Mouse (Mus musculus) hindbrain, embryonic 10.5 days (tissue): ENCODE measurements at regions not wholly inside any gene's neighbourhood (a gene's known extent, or its start where the extent isn't known, plus 50 kb on each side); places are given as distances from the start of the nearest gene placed in this dataset.

Experiments
- DNase-seq: peaks from one replicate; pipeline ENCODE4 v3.0.0-alpha.2; 2017; ENCODE audit warnings: low spot score
- H3K27ac ChIP-seq: fragments of 300-500 bp; sonication (generic); 2 replicates; pipeline ENCODE4 v1.5.1; 2016; ENCODE audit warnings: mild to moderate bottlenecking, moderate library complexity
- H3K27me3 ChIP-seq: fragments of 300-500 bp; sonication (generic); 2 replicates; pipeline ENCODE4 v1.6.1; 2016; ENCODE audit warnings: mild to moderate bottlenecking; ENCODE audit not compliant: poor library complexity, insufficient read depth, severe bottlenecking
- H3K36me3 ChIP-seq: fragments of 300-500 bp; sonication (generic); 2 replicates; pipeline ENCODE4 v1.6.1; 2016; ENCODE audit warnings: mild to moderate bottlenecking, moderate library complexity
- H3K4me1 ChIP-seq: fragments of 300-500 bp; sonication (generic); replicated peaks from 2 replicates; pipeline ENCODE4 v1.6.1; 2016; ENCODE audit warnings: mild to moderate bottlenecking
- H3K4me3 ChIP-seq: fragments of 300-500 bp; sonication (generic); 2 replicates; pipeline ENCODE4 v1.5.1; 2016; ENCODE audit warnings: mild to moderate bottlenecking, moderate library complexity
- H3K9me3 ChIP-seq: fragments of 300-500 bp; sonication (generic); 2 replicates; pipeline ENCODE4 v1.6.1; 2016; ENCODE audit warnings: mild to moderate bottlenecking, moderate library complexity
- WGBS: fragments of 180-500 bp; shearing (Covaris S2); methylation state at CpG from one replicate; pipeline ENCODE4 v1.1.7; 2016; 5-methylcytosine and 5-hydroxymethylcytosine counted together

DNA sequence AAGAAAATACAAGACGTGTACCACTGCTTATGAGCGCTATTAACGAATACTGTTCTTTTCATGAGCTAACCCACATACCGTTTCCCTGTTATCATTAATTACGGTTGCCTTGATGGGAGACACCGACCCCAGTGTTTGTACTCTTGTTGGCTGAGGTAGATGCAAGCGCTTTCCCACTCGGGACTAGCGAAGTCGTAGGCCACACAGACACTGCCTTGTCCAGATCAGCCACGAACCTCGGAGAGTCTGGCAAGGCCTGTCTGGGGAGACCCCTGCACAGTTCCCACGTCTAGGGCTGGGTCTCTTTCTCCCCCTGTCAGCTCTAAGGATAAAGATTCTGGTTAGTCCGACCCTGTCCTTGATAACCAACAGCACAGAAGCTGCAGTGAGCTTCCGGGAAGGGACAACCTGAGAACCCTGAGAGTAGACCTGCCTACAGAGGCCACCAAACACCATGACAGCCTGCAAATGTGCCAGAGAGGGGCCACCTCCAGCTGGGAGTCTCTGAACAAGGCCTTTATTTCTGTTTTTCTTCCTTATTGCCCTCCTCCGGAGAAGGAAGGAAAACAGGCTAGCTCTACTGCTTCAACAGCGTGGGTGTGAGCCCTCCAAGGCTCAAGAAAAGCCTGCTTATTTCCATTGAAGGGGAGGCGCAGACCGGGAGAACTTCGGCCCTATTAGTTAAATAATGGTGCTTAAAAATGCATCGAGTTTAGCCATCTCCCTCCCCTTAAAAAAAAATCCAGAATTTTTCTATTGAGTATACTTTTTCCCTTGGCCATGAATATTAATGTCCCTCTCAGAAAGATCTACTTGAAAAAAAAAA lies 209.8 kb downstream of the Gm26897 start:
- Histone ChIP-seq H3K9me3 (no peaks in the 10 kb centered on the region), H3K4me1 (peaks cover 32% of the 10 kb centered on the region), H3K4me3 (no peak overlapping the region), H3K27me3 (peaks cover 26% of the 10 kb centered on the region), H3K36me3 (no peaks in the 10 kb centered on the region), H3K27ac (peak overlapping the region; percentile 76)
- 60% methylated on average over 21 of the region's 21 CpGs for WGBS
- no peak for DNase-seq

DNA sequence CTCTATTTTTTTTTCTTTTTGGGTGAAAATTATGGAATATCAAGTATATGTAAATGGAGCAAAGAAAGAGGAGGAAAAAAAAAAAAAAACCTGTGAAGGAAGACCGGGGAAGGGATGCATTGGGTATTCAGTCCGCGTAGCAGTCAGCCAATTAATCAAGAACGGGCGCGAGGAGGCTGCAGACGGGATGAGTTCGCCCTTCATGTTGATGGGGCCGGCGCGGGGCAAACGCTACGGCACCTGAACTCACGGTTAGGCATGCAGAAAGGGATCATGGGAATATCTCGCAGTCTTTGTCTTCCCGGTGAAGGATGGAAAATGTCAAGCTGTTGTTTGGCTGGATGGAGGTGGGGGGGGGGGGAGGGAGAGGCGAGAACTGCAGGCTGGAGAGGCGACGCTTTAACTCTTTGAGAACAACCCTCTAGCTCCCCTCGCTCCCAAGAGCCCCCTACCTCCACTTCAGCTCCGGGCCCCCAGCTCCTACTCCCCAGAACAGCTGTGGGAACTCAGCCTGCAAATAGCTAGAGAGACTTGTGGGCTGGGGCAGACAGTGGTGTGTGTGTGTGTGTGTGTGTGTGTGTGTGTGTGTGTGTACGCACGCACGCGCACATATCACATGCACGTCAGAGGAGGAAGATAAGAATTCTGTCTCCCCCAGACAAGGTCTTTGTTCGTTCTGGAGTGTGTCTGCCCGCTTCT lies 210.7 kb downstream of the Gm26897 start:
- WGBS = 26% methylated on average over 28 of the region's 28 CpGs
- Histone ChIP-seq H3K4me1 (peaks cover 32% of the 10 kb centered on the region), H3K27ac (peak overlapping the region; percentile 83), H3K9me3 (no peaks in the 10 kb centered on the region), H3K4me3 (peak overlapping the region; percentile 32), H3K27me3 (peaks cover 26% of the 10 kb centered on the region), H3K36me3 (no peaks in the 10 kb centered on the region)
- peak; percentile 53 for DNase-seq

DNA sequence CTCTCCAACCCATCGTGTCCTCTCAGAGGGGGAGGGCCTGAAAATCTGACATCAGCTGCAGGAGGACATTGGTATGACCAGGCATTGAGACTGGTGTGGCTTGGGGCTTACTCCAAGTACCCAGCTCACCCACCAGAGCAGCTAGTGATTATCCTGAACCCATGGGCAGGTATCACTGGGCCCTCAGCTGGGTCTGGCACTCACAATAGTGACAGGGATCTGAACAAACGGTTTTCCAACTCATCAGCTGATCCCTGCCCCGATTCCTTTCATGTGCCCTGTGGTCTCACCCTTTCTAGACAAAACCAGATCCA lies 211.2 kb downstream of the Gm26897 start:
- WGBS = 48% methylated on average over 3 of the region's 3 CpGs
- Histone ChIP-seq H3K4me3 (no peak overlapping the region), H3K27ac (peak overlapping the region; percentile 83), H3K36me3 (no peaks in the 10 kb centered on the region), H3K4me1 (peaks cover 32% of the 10 kb centered on the region), H3K9me3 (no peaks in the 10 kb centered on the region), H3K27me3 (peaks cover 26% of the 10 kb centered on the region)
- no peak for DNase-seq

DNA sequence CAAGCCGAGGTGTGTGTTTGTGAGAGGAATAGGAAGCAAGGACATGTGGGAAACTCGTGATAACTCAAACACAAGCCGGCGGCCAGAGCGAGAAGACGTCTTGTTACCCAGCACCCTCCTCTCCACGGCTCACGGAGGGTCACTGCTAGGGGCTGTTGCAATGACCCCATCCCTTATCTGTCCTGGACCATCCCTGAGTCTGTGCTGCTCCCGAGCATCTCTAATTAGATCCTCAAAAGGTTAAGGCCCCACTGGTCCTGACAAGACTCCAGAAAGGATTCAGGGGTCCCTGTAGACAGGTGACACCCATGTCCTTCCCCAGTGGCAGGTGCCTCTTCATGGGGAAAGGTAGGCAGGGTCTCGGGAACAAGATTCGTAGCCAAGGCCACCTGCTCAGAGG lies 212.6 kb downstream of the Gm26897 start:
- no peaks in the 10 kb centered on the region for H3K9me3 ChIP-seq
- peaks cover 32% of the 10 kb centered on the region for H3K4me1 ChIP-seq
- H3K36me3 ChIP-seq = no peaks in the 10 kb centered on the region
- peaks cover 27% of the 10 kb centered on the region for H3K27me3 ChIP-seq
- no peak for DNase-seq
- H3K27ac ChIP-seq = peak overlapping the region; percentile 35
- WGBS = 91% methylated on average over 11 of the region's 11 CpGs
- no peak overlapping the region for H3K4me3 ChIP-seq

DNA sequence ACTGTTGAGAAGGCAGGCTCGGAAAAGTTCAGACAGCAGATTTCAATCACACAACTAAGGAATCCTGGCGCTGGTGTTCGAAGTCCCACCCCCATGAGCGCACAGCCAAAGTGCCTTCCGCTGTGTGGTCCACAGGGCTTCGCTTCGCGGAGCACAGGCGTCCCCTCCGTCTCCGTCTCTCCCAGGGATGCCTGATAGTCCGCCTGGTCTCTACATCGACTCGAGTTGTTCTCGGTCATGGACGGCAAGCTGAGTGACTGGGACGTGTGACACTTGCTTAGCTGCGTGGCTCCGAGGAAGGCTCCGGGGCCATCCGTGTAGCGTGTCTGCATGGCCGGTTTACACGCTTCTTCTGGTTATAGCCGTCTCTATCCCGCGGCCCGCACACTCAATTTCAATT lies 224.0 kb downstream of the Gm26897 start:
- Histone ChIP-seq H3K4me3 (peak overlapping the region; percentile 30), H3K4me1 (peaks cover 27% of the 10 kb centered on the region), H3K27ac (peak overlapping the region; percentile 84), H3K36me3 (no peaks in the 10 kb centered on the region), H3K9me3 (no peaks in the 10 kb centered on the region), H3K27me3 (peaks cover 29% of the 10 kb centered on the region)
- WGBS = 39% methylated on average over 28 of the region's 28 CpGs
- DNase-seq = peak; percentile 54

DNA sequence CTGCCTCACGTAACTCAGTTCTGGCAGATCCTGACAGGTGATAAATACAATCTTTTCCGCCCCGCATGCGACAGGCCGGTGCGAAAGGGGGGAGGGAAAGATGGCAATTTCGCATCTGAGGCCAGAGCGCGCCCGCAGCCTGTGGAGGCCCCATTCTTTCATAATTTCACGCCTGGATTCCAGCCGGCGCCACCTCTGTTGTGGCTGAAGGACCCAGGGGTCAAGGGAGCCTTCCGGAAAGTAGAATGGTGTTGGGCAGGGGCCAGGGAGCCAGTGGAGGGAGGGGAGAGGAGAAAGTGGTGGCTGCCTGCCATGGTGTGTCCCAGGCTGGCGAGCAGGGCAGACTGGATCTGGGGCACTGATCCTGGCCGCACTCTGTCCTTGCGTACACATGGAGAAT lies 224.5 kb downstream of the Gm26897 start:
- peak overlapping the region; percentile 84 for H3K27ac ChIP-seq
- H3K9me3 ChIP-seq = no peaks in the 10 kb centered on the region
- no peaks in the 10 kb centered on the region for H3K36me3 ChIP-seq
- peak; percentile 80 for DNase-seq
- H3K4me1 ChIP-seq = peaks cover 27% of the 10 kb centered on the region
- 19% methylated on average over 17 of the region's 17 CpGs for WGBS
- H3K27me3 ChIP-seq = peaks cover 29% of the 10 kb centered on the region
- H3K4me3 ChIP-seq = peak overlapping the region; percentile 30

DNA sequence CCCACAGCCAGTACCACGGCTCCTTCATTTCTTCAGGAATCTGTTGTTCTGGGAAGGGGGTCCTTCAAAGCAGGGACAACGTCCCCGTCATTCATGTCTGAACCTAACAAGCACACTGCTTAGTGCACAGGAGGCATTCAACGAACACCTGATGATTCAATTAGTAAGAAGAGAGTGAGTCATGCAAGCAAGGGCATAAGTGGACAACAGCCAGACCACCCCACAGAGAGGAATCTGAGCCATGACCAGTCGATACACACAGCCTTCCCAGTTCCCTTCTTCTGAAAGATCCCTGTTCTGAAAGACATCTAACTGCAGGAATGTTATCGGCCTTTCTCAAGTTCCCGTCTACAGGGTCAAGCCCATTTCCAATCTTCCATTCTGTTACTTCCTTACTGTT lies 231.6 kb downstream of the Gm26897 start:
- H3K4me1 ChIP-seq = 0 out of 2 replicates have a peak, but pooled peaks cover 5% of the 10 kb centered on the region
- no peaks in the 10 kb centered on the region for H3K36me3 ChIP-seq
- 88% methylated on average over 7 of the region's 7 CpGs for whole genome bisulfite sequencing
- no peaks in the 10 kb centered on the region for H3K27me3 ChIP-seq
- H3K9me3 ChIP-seq = no peaks in the 10 kb centered on the region
- no peak overlapping the region for H3K4me3 ChIP-seq
- no peak overlapping the region for H3K27ac ChIP-seq
- DNase-seq = no peak

DNA sequence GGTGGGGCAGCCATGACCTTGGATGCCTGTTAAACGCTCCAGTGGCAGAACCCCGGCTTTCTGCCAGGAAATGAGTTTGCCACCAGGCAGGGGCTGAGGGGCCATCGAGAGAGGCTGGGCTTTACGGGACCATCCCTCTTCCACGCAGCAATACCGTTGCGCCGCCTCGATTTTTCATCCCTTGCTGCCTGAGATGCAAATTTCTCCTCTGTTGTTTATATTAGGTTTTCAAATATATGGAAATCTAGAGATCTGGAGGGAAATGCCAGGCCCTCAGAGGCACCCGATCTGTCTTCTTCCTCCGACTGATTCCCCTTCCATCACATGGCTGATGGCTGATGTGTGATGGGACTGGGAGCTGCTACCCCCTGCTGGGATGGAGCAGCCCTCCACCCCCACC lies 234.4 kb downstream of the Gm26897 start:
- H3K9me3 ChIP-seq = no peaks in the 10 kb centered on the region
- peaks cover 7% of the 10 kb centered on the region; the same call in 1 of the 2 replicates for H3K4me1 ChIP-seq
- WGBS = 76% methylated on average over 11 of the region's 11 CpGs
- no peaks in the 10 kb centered on the region for H3K36me3 ChIP-seq
- no peak overlapping the region for H3K4me3 ChIP-seq
- no peaks in the 10 kb centered on the region for H3K27me3 ChIP-seq
- no peak for DNase-seq
- H3K27ac ChIP-seq = peak overlapping the region; percentile 40; the same call in 1 of the 2 replicates

DNA sequence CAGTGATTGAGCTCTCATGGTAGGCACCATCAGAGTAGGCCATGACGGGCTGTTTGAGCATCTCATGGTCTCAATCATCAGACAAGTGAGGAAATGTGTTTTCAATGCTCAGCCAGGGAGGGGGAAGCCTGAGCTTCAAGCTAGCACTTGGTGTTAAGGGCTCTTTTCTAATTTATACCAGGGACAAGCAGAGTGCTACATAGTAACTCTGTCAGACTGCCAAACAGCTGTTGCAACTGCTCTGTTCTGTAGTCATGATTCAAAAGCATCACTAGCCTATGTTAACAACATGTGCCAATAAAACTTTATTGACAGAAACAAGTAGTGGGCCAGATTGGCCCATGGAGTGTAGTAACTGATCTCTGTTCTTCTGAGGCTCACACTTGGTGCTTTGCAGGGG lies 235.0 kb downstream of the Gm26897 start:
- Histone ChIP-seq H3K27me3 (no peaks in the 10 kb centered on the region), H3K36me3 (no peaks in the 10 kb centered on the region), H3K4me3 (no peak overlapping the region), H3K9me3 (no peaks in the 10 kb centered on the region), H3K4me1 (peaks cover 7% of the 10 kb centered on the region; the same call in 1 of the 2 replicates), H3K27ac (0 out of 2 replicates have a peak overlapping the region, but pooled peaks have one; percentile 40)
- 82% methylated on average over 1 of the region's 1 CpGs for WGBS
- DNase-seq = no peak

DNA sequence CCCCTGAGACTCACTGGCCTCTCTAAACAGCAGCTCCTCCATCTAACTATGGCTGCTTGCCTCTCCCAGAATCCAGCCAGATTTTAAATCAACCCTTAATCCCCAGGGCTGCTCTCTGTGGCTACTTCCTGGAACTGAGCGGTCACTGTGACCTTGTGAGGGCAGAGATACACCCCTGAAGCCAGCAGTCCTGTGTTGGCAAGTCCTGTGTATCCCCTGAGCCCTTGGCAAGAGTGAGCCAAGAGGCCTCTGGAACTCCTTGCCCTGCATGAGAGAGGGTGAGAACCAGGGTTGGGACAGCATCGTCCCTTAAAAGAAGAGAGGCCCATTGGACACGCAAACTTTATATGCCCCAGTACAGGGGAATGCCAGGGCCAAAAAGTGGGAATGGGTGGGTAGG lies 237.5 kb downstream of the Gm26897 start:
- 84% methylated on average over 3 of the region's 3 CpGs for WGBS
- H3K4me3 ChIP-seq = no peak overlapping the region
- peaks cover 9% of the 10 kb centered on the region for H3K9me3 ChIP-seq
- H3K27ac ChIP-seq = no peak overlapping the region
- no peak for DNase-seq
- H3K4me1 ChIP-seq = peaks cover 7% of the 10 kb centered on the region; the same call in 1 of the 2 replicates
- no peaks in the 10 kb centered on the region for H3K36me3 ChIP-seq
- H3K27me3 ChIP-seq = no peaks in the 10 kb centered on the region

DNA sequence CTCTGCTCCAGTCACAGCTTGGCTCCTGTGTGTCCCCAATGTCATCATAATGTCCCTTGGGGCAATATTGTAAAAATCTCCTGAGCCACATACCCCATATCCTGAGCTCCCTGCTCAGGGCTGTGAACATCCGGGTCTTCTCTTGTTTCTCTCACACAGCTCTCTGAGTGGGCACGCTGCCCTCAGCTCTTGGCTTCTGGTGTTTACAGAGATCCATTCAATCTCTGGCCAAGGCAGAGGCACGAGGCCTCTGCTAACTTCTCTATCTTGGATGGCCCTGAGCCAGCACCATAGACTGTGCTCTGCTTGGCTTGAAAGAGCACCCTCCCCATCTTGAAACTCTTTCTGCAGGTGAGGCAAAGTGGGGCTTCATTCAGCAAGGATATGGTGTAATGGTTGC lies 238.2 kb downstream of the Gm26897 start:
- Histone ChIP-seq H3K27ac (no peak overlapping the region), H3K9me3 (peaks cover 9% of the 10 kb centered on the region), H3K4me1 (peaks cover 7% of the 10 kb centered on the region; the same call in 1 of the 2 replicates), H3K36me3 (no peaks in the 10 kb centered on the region), H3K27me3 (no peaks in the 10 kb centered on the region), H3K4me3 (no peak overlapping the region)
- no peak for DNase-seq
- WGBS = 86% methylated on average over 3 of the region's 3 CpGs

DNA sequence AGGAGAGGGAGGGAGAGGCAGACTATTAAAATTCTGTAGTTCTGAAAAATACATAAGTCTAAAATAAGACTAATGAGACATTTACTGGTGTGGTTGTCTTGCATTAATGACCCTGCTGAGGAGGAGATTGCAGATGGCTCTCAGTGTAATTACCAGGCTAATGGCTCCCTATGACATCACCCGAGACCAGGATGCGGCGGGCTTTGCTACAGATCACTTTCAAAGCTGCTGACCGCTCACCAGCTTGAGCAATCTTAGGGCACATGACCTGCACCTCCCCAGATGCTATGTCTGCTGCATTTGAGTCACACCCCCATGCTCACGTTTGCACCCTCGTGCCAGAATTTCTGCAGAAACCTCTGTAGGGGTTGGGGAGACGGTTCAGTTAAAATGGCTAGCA lies 242.0 kb downstream of the Gm26897 start:
- Histone ChIP-seq H3K9me3 (peaks cover 9% of the 10 kb centered on the region), H3K4me3 (no peak overlapping the region), H3K27me3 (no peaks in the 10 kb centered on the region), H3K36me3 (no peaks in the 10 kb centered on the region), H3K4me1 (peaks cover 3% of the 10 kb centered on the region; the same call in 1 of the 2 replicates), H3K27ac (no peak overlapping the region)
- 50% methylated on average over 7 of the region's 7 CpGs for WGBS
- no peak for DNase-seq

DNA sequence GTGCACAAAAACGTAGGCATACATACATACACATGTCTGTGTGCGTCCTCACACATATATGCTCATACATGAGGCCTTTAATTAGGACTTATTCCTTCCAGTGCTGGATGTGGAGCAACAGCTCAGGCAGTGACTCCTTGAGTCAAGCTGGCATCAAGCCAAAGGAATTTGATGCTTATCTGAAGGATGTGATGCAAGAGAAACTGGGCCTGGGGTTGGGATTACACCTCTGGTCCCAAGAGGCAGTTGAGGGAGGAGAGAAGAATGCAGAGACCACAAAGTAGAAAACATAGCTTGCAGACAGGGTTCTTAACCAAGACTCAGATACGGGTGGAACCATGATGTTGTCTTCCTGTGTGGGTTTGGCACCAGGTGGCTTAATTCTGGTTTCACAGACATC lies 245.9 kb downstream of the Gm26897 start:
- Histone ChIP-seq H3K9me3 (peaks cover 8% of the 10 kb centered on the region), H3K36me3 (no peaks in the 10 kb centered on the region), H3K27me3 (no peaks in the 10 kb centered on the region), H3K4me1 (no peaks in the 10 kb centered on the region), H3K4me3 (no peak overlapping the region), H3K27ac (no peak overlapping the region)
- DNase-seq = no peak
- 88% methylated on average over 3 of the region's 3 CpGs for WGBS
